Mouse (Mus musculus): ENCODE measurements around the gene Ippk. TPM values are rescaled to one million over a fixed set of nuclear protein-coding genes. Genes with fewer than 3 reads are reported as not detected.

Ippk gene
- polyA plus RNA-seq, 2 experiments: 4.0 to 7.2 TPM

DNA sequence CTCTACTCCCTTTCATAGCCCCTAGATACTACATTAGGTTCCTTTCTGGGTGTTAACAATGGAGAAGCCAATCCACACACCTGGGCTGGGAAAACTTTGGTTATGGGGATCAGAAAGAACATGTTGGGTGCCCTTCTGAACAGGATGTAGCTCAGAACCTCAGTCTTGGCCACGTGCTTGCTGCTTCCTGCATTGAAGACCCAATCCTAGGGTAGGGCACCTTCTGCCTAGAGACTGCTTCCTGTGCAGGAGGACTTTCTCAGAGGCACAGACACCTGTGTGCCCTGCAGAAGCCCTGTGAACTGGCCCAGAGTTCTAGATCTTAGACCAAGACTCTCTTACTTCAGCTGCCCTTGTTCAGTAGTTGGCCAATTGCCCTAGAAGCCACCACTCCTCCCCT is 14.7 kb downstream of the Ippk start:
- H3K27me3 ChIP-seq (ENCODE audit: control insufficient read depth, insufficient read depth, low read length): no peaks in the 10 kb centered on the region
- no peak overlapping the region for H3K9ac ChIP-seq (replicated peaks)
- no peaks in the 10 kb centered on the region for H3K9me3 ChIP-seq (ENCODE audit: control insufficient read depth, low read length)
- WGBS (ENCODE audit: insufficient replicate concordance): 52% methylated on average over 1 of the region's 1 CpGs
- H3K36me3 ChIP-seq (replicated peaks; ENCODE audit: control insufficient read depth, insufficient read depth, low read depth): peaks cover 9% of the 10 kb centered on the region
- H3K4me3 ChIP-seq (ENCODE audit: insufficient read depth in 1 of 2, low read depth in 2 of 2, low read length in 2 of 2): no peak overlapping the region
- no peak overlapping the region for H3K4me2 ChIP-seq (ENCODE audit: low read depth)
- H3K4me1 ChIP-seq (replicated peaks; ENCODE audit: control insufficient read depth in 2 of 2, insufficient read depth in 2 of 2, low read length in 1 of 2): no peaks in the 10 kb centered on the region
- no peak for DNase-seq (ENCODE audit: low read depth in 3 of 3, low spot score in 3 of 3)
- no peak overlapping the region for H3K27ac ChIP-seq
- TF ChIP-seq EP300 (IDR thresholded peaks at IDR 0.05; ENCODE audit: low read depth) (no peak), CTCF (IDR thresholded peaks at IDR 0.05; ENCODE audit: low read depth) (no peak)
- no peak for ATAC-seq (ENCODE audit: insufficient read depth)

DNA sequence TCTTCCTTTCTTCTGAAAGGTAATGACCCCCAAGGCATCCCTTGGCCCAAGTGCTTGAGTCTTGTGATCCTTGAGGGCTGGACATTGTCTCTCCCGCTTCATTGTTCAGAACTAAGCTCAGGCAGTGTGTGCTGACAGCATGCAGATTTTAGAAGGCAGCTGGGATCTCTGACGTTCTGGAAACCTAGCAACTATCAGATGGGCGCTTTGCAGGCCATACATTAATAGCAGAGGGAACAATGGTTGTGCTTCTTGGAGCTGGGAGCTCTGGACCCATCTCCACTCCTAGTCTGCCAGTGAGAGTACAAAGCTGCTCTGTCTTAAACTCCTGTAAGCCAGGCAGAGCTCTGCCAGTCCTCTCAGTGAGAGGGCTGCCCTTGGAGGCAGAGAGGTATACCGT is 15.1 kb downstream of the Ippk start:
- H3K4me3 ChIP-seq (ENCODE audit: insufficient read depth in 1 of 2, low read depth in 2 of 2, low read length in 2 of 2): no peak overlapping the region
- no peak overlapping the region for H3K27ac ChIP-seq
- no peaks in the 10 kb centered on the region for H3K9me3 ChIP-seq (ENCODE audit: control insufficient read depth, low read length)
- DNase-seq (ENCODE audit: low read depth in 3 of 3, low spot score in 3 of 3): no peak
- no peak overlapping the region for H3K4me2 ChIP-seq (ENCODE audit: low read depth)
- no peaks in the 10 kb centered on the region for H3K4me1 ChIP-seq (replicated peaks; ENCODE audit: control insufficient read depth in 2 of 2, insufficient read depth in 2 of 2, low read length in 1 of 2)
- WGBS (ENCODE audit: insufficient replicate concordance): 68% methylated on average over 4 of the region's 4 CpGs
- peaks cover 9% of the 10 kb centered on the region for H3K36me3 ChIP-seq (replicated peaks; ENCODE audit: control insufficient read depth, insufficient read depth, low read depth)
- no peak for ATAC-seq (ENCODE audit: insufficient read depth)
- H3K27me3 ChIP-seq (ENCODE audit: control insufficient read depth, insufficient read depth, low read length): no peaks in the 10 kb centered on the region
- H3K9ac ChIP-seq (replicated peaks): no peak overlapping the region
- no peak for TF ChIP-seq CTCF (IDR thresholded peaks at IDR 0.05; ENCODE audit: low read depth)
- TF ChIP-seq EP300 (IDR thresholded peaks at IDR 0.05; ENCODE audit: low read depth): no peak

DNA sequence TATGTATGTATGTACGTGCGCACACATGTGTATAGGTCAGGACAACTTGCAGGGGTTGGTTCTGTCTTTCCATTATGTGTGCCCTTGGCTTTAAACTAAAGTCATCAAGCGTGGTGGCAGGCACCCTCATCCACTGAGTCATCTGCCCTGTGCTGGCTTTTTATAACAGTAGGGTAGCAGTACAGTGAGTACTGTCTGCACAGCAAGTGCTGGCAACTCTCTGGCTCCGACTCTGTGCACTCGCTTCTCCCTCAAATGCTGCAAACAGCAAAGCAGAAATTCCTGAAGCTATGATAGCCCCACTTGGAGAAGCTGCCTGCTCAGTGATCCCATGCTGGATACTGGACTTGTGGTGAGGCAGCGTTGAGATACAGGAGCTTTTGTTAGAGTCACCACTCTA is 23.4 kb downstream of the Ippk start:
- H3K4me1 ChIP-seq (replicated peaks; ENCODE audit: control insufficient read depth in 2 of 2, insufficient read depth in 2 of 2, low read length in 1 of 2): no peaks in the 10 kb centered on the region
- H3K27ac ChIP-seq: no peak overlapping the region
- H3K9me3 ChIP-seq (ENCODE audit: control insufficient read depth, low read length): no peaks in the 10 kb centered on the region
- peaks cover 11% of the 10 kb centered on the region for H3K36me3 ChIP-seq (replicated peaks; ENCODE audit: control insufficient read depth, insufficient read depth, low read depth)
- 84% methylated on average over 6 of the region's 6 CpGs for WGBS (ENCODE audit: insufficient replicate concordance)
- no peaks in the 10 kb centered on the region for H3K27me3 ChIP-seq (ENCODE audit: control insufficient read depth, insufficient read depth, low read length)
- DNase-seq (ENCODE audit: low read depth in 3 of 3, low spot score in 3 of 3) (no peak), ATAC-seq (ENCODE audit: insufficient read depth) (no peak)
- H3K9ac ChIP-seq (replicated peaks): no peak overlapping the region
- no peak overlapping the region for H3K4me2 ChIP-seq (ENCODE audit: low read depth)
- TF ChIP-seq CTCF (IDR thresholded peaks at IDR 0.05; ENCODE audit: low read depth) (no peak), EP300 (IDR thresholded peaks at IDR 0.05; ENCODE audit: low read depth) (no peak)
- no peak overlapping the region for H3K4me3 ChIP-seq (ENCODE audit: insufficient read depth in 1 of 2, low read depth in 2 of 2, low read length in 2 of 2)

DNA sequence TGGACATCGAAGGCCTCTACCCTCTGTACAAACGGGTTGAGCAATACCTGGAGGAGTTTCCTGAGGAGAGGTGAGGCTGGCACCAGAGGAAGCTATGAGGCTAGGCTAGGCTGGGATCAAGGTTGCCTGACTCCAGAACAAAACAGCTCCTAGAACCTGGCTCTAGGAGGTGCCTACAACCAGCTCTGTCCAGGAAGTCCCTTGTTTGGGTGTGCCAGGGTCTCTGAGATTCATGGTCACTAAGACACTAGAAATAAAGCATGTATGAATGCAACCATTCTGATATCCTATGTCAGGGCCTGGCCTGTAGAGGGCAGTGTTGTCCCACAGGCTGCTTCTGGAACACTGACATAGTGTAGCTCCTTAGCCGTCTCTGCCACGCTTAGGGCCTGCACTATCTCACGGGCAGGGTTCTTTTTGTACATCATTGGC is 28.3 kb downstream of the Ippk start:
- Histone ChIP-seq H3K4me3 (ENCODE audit: insufficient read depth in 1 of 2, low read depth in 2 of 2, low read length in 2 of 2) (no peak overlapping the region), H3K4me1 (replicated peaks; ENCODE audit: control insufficient read depth in 2 of 2, insufficient read depth in 2 of 2, low read length in 1 of 2) (peaks cover 0 to 2% of the 10 kb centered on the region in 2 experiments; a peak in 1 of 4 replicates), H3K27ac (no peak overlapping the region), H3K36me3 (replicated peaks; ENCODE audit: control insufficient read depth, insufficient read depth, low read depth) (peaks cover 2% of the 10 kb centered on the region; the same call in 1 of the 2 replicates), H3K27me3 (ENCODE audit: control insufficient read depth, insufficient read depth, low read length) (no peaks in the 10 kb centered on the region), H3K4me2 (ENCODE audit: low read depth) (no peak overlapping the region), H3K9me3 (ENCODE audit: control insufficient read depth, low read length) (no peaks in the 10 kb centered on the region), H3K9ac (replicated peaks) (no peak overlapping the region)
- 41% methylated on average over 5 of the region's 5 CpGs for whole genome bisulfite sequencing (ENCODE audit: insufficient replicate concordance)
- TF ChIP-seq EP300 (IDR thresholded peaks at IDR 0.05; ENCODE audit: low read depth) (no peak), CTCF (IDR thresholded peaks at IDR 0.05; ENCODE audit: low read depth) (peak; percentile 97)
- DNase-seq (ENCODE audit: low read depth in 3 of 3, low spot score in 3 of 3) (peak; percentile 34 to 41 (median 36)), ATAC-seq (ENCODE audit: insufficient read depth) (peak; percentile 47; the same call in 1 of the 2 replicates)

DNA sequence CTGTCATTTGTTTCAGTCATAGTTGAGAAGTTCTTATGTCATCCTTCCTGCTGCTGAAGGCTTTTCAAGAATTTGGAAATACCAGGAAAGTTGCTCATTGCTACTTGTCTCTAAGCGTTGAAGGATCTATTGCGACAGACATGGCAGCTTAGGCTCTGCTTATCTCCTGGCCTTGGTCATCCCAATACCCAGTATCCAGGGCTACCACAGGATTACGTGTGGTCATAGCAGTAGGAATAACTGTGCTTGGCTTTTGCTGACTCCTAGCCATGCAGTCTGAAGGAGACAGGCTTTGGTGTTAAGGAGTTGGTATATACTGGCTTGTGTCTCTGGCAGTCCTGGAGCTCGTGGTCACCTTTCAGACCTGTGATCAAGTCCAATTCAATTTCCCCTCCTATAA is 39.2 kb downstream of the Ippk start:
- ATAC-seq (ENCODE audit: insufficient read depth): no peak
- peaks cover 18% of the 10 kb centered on the region for H3K36me3 ChIP-seq (replicated peaks; ENCODE audit: control insufficient read depth, insufficient read depth, low read depth)
- H3K9ac ChIP-seq (replicated peaks): no peak overlapping the region
- no peak overlapping the region for H3K4me2 ChIP-seq (ENCODE audit: low read depth)
- no peak for DNase-seq (ENCODE audit: low read depth in 3 of 3, low spot score in 3 of 3)
- TF ChIP-seq EP300 (IDR thresholded peaks at IDR 0.05; ENCODE audit: low read depth): no peak
- TF ChIP-seq CTCF (IDR thresholded peaks at IDR 0.05; ENCODE audit: low read depth): no peak
- H3K9me3 ChIP-seq (ENCODE audit: control insufficient read depth, low read length): no peaks in the 10 kb centered on the region
- H3K27me3 ChIP-seq (ENCODE audit: control insufficient read depth, insufficient read depth, low read length): no peaks in the 10 kb centered on the region
- WGBS (ENCODE audit: insufficient replicate concordance): 76% methylated on average over 4 of the region's 4 CpGs
- H3K27ac ChIP-seq: no peak overlapping the region
- no peaks in the 10 kb centered on the region for H3K4me1 ChIP-seq (replicated peaks; ENCODE audit: control insufficient read depth in 2 of 2, insufficient read depth in 2 of 2, low read length in 1 of 2)
- H3K4me3 ChIP-seq (ENCODE audit: insufficient read depth in 1 of 2, low read depth in 2 of 2, low read length in 2 of 2): no peak overlapping the region
